In the genomic region with DNA sequence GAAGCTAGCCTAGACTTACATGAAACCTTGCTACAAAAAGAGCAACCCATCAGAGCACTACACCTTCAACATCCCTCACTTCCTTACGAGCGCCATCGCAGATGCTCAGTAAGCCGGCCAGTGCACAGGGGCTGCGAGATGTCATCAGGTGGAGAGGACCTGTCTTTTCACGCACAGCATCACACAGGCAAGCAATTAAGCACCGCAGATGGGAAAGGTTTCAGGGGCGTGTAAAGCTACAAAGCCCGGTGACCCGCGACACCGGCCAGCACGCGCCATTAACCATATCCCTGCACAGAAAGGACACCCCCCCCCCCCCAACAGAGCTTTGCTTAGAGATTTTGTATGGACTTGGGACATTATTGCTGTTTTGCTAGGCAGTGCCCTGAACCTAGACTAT, we compare ENCODE assay signal across 25 mouse cellular contexts. TPM values are rescaled to one million over a fixed set of nuclear protein-coding genes. Genes with fewer than 3 reads are reported as not detected.
A peak's percentile ranks its signal among the peaks of the same experiment; 100 is the strongest.
DNase-seq lines count a peak whose midpoint lies in the region; ATAC-seq and TF ChIP-seq lines count a peak whose summit lies in the region.
"Had no signal": no experiment of that assay in that cellular context is flagged by ENCODE, and none has a peak within 500 bp of the region (broad histone marks: within the 10 kb centered on the region; RNA-seq: fewer than 3 reads in every experiment).

No protein-coding gene starts in this region.

- no peaks in the 10 kb centered on the region for H3K36me3 ChIP-seq in kidney, embryonic 15.5 days
- H3K36me3 ChIP-seq in kidney, adult 2 months (ENCODE audit: control insufficient read depth, insufficient read depth, low read length) = no peaks in the 10 kb centered on the region
- no peaks in the 10 kb centered on the region for H3K36me3 ChIP-seq in kidney, postnatal 0 days (ENCODE audit: insufficient read depth, low read length)
- H3K36me3 ChIP-seq in neural tube, embryonic 13.5 days = no peaks in the 10 kb centered on the region
- H3K36me3 ChIP-seq: embryonic facial prominence, embryonic 12.5 days; forebrain, embryonic 15.5 days; G1E had no signal

- TF ChIP-seq POLR2A in cerebellum, adult 2 months (IDR thresholded peaks at IDR 0.05; ENCODE audit: borderline replicate concordance, insufficient read depth, low read length) = no peak
- TF ChIP-seq POLR2A in kidney, adult 2 months (IDR thresholded peaks at IDR 0.05; ENCODE audit: low read depth, low read length) = no peak

- H3K9me3 ChIP-seq in kidney, embryonic 15.5 days (replicated peaks) = no peaks in the 10 kb centered on the region
- no peaks in the 10 kb centered on the region for H3K9me3 ChIP-seq in kidney, postnatal 0 days (replicated peaks; ENCODE audit: low read length)
- H3K9me3 ChIP-seq in neural tube, embryonic 13.5 days = no peaks in the 10 kb centered on the region
- H3K9me3 ChIP-seq: forebrain, embryonic 13.5 days; forebrain, embryonic 15.5 days; G1E had no signal

- no peak overlapping the region for H3K4me2 ChIP-seq in kidney, embryonic 15.5 days
- no peak overlapping the region for H3K4me2 ChIP-seq in kidney, postnatal 0 days (ENCODE audit: low read length)
- H3K4me2 ChIP-seq in neural tube, embryonic 13.5 days = no peak overlapping the region
- H3K4me2 ChIP-seq: embryonic facial prominence, embryonic 12.5 days; forebrain, embryonic 13.5 days; forebrain, embryonic 15.5 days had no signal

- H3K9ac ChIP-seq in kidney, embryonic 15.5 days = no peak overlapping the region
- H3K9ac ChIP-seq in kidney, postnatal 0 days (ENCODE audit: low read depth, low read length) = no peak overlapping the region
- no peak overlapping the region for H3K9ac ChIP-seq in neural tube, embryonic 13.5 days
- H3K9ac ChIP-seq: embryonic facial prominence, embryonic 12.5 days; forebrain, embryonic 13.5 days; forebrain, embryonic 15.5 days had no signal

- peaks cover 46% of the 10 kb centered on the region for H3K4me1 ChIP-seq in cerebellum, adult 2 months (ENCODE audit: control insufficient read depth, insufficient read depth, low read length)
- peaks cover 28% of the 10 kb centered on the region for H3K4me1 ChIP-seq in kidney, embryonic 15.5 days
- 0 out of 2 replicates have a peak, but pooled peaks cover 5% of the 10 kb centered on the region for H3K4me1 ChIP-seq in kidney, adult 2 months (ENCODE audit: control insufficient read depth, insufficient read depth, low read length)
- H3K4me1 ChIP-seq in kidney, postnatal 0 days (replicated peaks; ENCODE audit: insufficient read depth, low read length) = no peaks in the 10 kb centered on the region; the same call in 1 of the 2 replicates
- peaks cover 19% of the 10 kb centered on the region for H3K4me1 ChIP-seq in neural tube, embryonic 13.5 days (replicated peaks)

- 82% methylated on average over 14 of the region's 14 CpGs for WGBS in cerebellum, adult 2 months
- WGBS in kidney, embryonic 15.5 days = 41% methylated on average over 14 of the region's 14 CpGs
- WGBS in kidney, adult 2 months = 49% methylated on average over 14 of the region's 14 CpGs
- 45% methylated on average over 14 of the region's 14 CpGs for WGBS in kidney, postnatal 0 days
- WGBS in neural tube, embryonic 13.5 days = 70% methylated on average over 14 of the region's 14 CpGs

- H3K4me3 ChIP-seq in cerebellum, adult 2 months (replicated peaks; ENCODE audit: insufficient read depth, low read depth, low read length) = no peak overlapping the region
- H3K4me3 ChIP-seq in kidney, embryonic 15.5 days (replicated peaks) = no peak overlapping the region
- H3K4me3 ChIP-seq in kidney, adult 2 months (ENCODE audit: insufficient read depth, low read depth, low read length) = no peak overlapping the region
- no peak overlapping the region for H3K4me3 ChIP-seq in kidney, postnatal 0 days (replicated peaks; ENCODE audit: low read depth, low read length)
- no peak overlapping the region for H3K4me3 ChIP-seq in neural tube, embryonic 13.5 days
- H3K4me3 ChIP-seq: embryonic facial prominence, embryonic 10.5 days; embryonic facial prominence, embryonic 12.5 days; forebrain, embryonic 13.5 days; forebrain, embryonic 15.5 days had no signal

- peak overlapping the region; percentile 92; the same call in 1 of the 2 replicates for H3K27ac ChIP-seq in cerebellum, adult 2 months (ENCODE audit: insufficient read depth, low read length)
- H3K27ac ChIP-seq in kidney, embryonic 15.5 days = no peak overlapping the region
- no peak overlapping the region for H3K27ac ChIP-seq in kidney, adult 2 months (ENCODE audit: insufficient read depth, low read depth, low read length)
- H3K27ac ChIP-seq in kidney, postnatal 0 days = no peak overlapping the region
- no peak overlapping the region for H3K27ac ChIP-seq in neural tube, embryonic 13.5 days (replicated peaks)
- H3K27ac ChIP-seq: embryonic facial prominence, embryonic 10.5 days; embryonic facial prominence, embryonic 12.5 days; forebrain, embryonic 13.5 days; forebrain, embryonic 15.5 days had no signal

- H3K27me3 ChIP-seq in cerebellum, adult 2 months (ENCODE audit: control insufficient read depth, insufficient read depth, low read length) = no peaks in the 10 kb centered on the region
- H3K27me3 ChIP-seq in kidney, embryonic 15.5 days = peaks cover 10% of the 10 kb centered on the region; the same call in 1 of the 2 replicates
- H3K27me3 ChIP-seq in kidney, adult 2 months (replicated peaks; ENCODE audit: control insufficient read depth, insufficient read depth, low read length) = no peaks in the 10 kb centered on the region
- H3K27me3 ChIP-seq in kidney, postnatal 0 days (ENCODE audit: insufficient read depth, low read length) = no peaks in the 10 kb centered on the region
- H3K27me3 ChIP-seq in neural tube, embryonic 13.5 days = no peaks in the 10 kb centered on the region
- H3K27me3 ChIP-seq: CH12.LX; embryonic facial prominence, embryonic 12.5 days; forebrain, embryonic 13.5 days; forebrain, embryonic 15.5 days; Patski had no signal

- DNase-seq in cerebellum, adult 2 months = no peak
- DNase-seq in cerebellum, adult 11-12 months = no peak
- no peak for DNase-seq in kidney, adult 2 months
- DNase-seq in kidney, postnatal 0 days (ENCODE audit: low spot score) = peak; percentile 46
- DNase-seq in kidney, postnatal 36 days = no peak
- no peak for DNase-seq in neural tube, embryonic 10.5 days (ENCODE audit: extremely low spot score, low spot score)
- DNase-seq: adrenal gland, adult 8-10 months; adrenal gland, postnatal 14 days; adrenal gland, postnatal 36 days; B cell, adult 2 months; cerebellum, adult 18-20 months; cerebellum, adult 9-10 months; cerebellum, postnatal 10 days; cerebellum, postnatal 25 days had no signal

- no peak for TF ChIP-seq CTCF in cerebellum, adult 2 months (IDR thresholded peaks at IDR 0.05; ENCODE audit: borderline replicate concordance, insufficient read depth, low read depth, low read length)
- no peak for TF ChIP-seq CTCF in kidney, adult 2 months (conservative IDR thresholded peaks at IDR 0.05; ENCODE audit: insufficient read depth, insufficient read length, low read depth, low read length)
- TF ChIP-seq CTCF in kidney, postnatal 0 days (IDR thresholded peaks at IDR 0.05; ENCODE audit: low read depth) = no peak

- peak; percentile 77; the same call in 1 of the 2 replicates for ATAC-seq in kidney, embryonic 15.5 days (replicated peaks; ENCODE audit: low FRiP score)
- 0 out of 2 replicates have a peak, but pooled peaks have one; percentile 21 for ATAC-seq in kidney, postnatal 0 days (replicated peaks; ENCODE audit: low FRiP score, low read depth)
- peak; percentile 27; the same call in 1 of the 2 replicates for ATAC-seq in neural tube, embryonic 13.5 days (ENCODE audit: low read depth)
- ATAC-seq: activated CD4-positive, CD25-positive, alpha-beta regulatory T cell, adult 4 months; CD4-positive, CD25-positive, alpha-beta regulatory T cell, adult 4 months; forebrain, embryonic 13.5 days; forebrain, embryonic 15.5 days; Patski had no signal

RNA-seq across cellular contexts. Expression of gene Gfod1, which starts 30.1 kb away (rescaled TPM):
- 47.5 and 53.1 TPM in 2 replicates for polyA plus RNA-seq in cerebellum, adult 2 months (2012; rRNA removed)
- polyA plus RNA-seq in kidney, embryonic 15.5 days (2015; fragmentation: Nextera tagmentation; extraction: Ambion mirVana) = 0.28 and 0.65 TPM in 2 replicates
- polyA plus RNA-seq in kidney, adult 2 months (2012; rRNA removed) = 1.6 and 2.0 TPM in 2 replicates
- 0.34 TPM in 2 replicates for polyA plus RNA-seq in kidney, postnatal 0 days (2015; fragmentation: Nextera tagmentation; extraction: Ambion mirVana)
- 1.8 and 2.0 TPM in 2 replicates for polyA plus RNA-seq in neural tube, embryonic 13.5 days (2015; fragmentation: Nextera tagmentation; extraction: Ambion mirVana)

Comparison
In these comparisons a context has a peak if more than half of its experiments do, and no peak if none do; other contexts are left out.
1. ATAC-seq: peak in every context shown above with its lines; median percentile 77 in kidney, embryonic 15.5 days; 27 in neural tube, embryonic 13.5 days; 21 in kidney, postnatal 0 days.
2. RNA of gene Gfod1, which starts 30.1 kb away (polyA plus RNA-seq): 47.5 to 53.1 TPM in cerebellum, adult 2 months; 1.6 to 2.0 TPM in kidney, adult 2 months, 1.8 to 2.0 TPM in neural tube, embryonic 13.5 days, 0.28 to 0.65 TPM in kidney, embryonic 15.5 days and 0.34 TPM in kidney, postnatal 0 days; every median in the first group is over 10 times any median in the second.